In the genomic region with DNA sequence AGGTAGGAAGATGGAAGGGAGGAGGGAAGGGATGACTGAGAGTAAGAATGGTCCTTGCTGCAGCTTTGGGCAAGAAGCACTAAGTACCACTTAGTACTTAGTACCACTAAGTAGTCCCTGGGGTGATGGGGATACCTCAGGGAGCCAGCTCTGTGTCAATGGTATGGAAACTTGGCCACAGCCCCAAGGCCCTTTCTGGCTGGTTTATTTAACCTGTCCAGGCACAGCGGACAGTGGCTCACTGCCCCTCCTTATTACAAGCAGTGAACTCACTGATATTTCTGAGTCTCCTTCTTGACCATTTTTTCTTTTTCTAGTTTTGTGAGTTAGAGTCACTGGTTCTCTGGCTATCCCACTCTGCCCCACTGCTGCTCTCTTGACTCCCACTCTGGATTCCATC, we compare ENCODE assay signal across 13 mouse cellular contexts. TPM values are rescaled to one million over a fixed set of nuclear protein-coding genes. Genes with fewer than 3 reads are reported as not detected.
DNase-seq lines count a peak whose midpoint lies in the region; ATAC-seq lines count a peak whose summit lies in the region.
"Had no signal": no experiment of that assay in that cellular context is flagged by ENCODE, and none has a peak within 500 bp of the region (broad histone marks: within the 10 kb centered on the region; RNA-seq: fewer than 3 reads in every experiment).

No protein-coding gene starts in this region.

- H3K4me2 ChIP-seq in heart, embryonic 16.5 days (ENCODE audit: low read depth, low read length): no peak overlapping the region
- H3K4me2 ChIP-seq in limb, embryonic 12.5 days: no peak overlapping the region
- no peak overlapping the region for H3K4me2 ChIP-seq in embryonic facial prominence, embryonic 15.5 days (replicated peaks)
- H3K4me2 ChIP-seq in stomach, embryonic 15.5 days: no peak overlapping the region
- H3K4me2 ChIP-seq: embryonic facial prominence, embryonic 12.5 days; forebrain, embryonic 13.5 days; liver, embryonic 13.5 days; neural tube, embryonic 12.5 days had no signal

- DNase-seq in heart, postnatal 4 days: no peak
- DNase-seq in limb, embryonic 10.5 days (ENCODE audit: low spot score): no peak
- DNase-seq: cerebellum, postnatal 36 days; liver, embryonic 13.5 days; right cerebral cortex, postnatal 14 days had no signal

- H3K4me1 ChIP-seq in heart, embryonic 16.5 days (ENCODE audit: control insufficient read depth, insufficient read depth, low read length): peaks cover 4% of the 10 kb centered on the region
- H3K4me1 ChIP-seq in limb, embryonic 12.5 days (replicated peaks): peaks cover 29% of the 10 kb centered on the region
- peaks cover 26% of the 10 kb centered on the region for H3K4me1 ChIP-seq in limb, embryonic 10.5 days
- H3K4me1 ChIP-seq in embryonic facial prominence, embryonic 15.5 days: peaks cover 41% of the 10 kb centered on the region
- H3K4me1 ChIP-seq in stomach, embryonic 15.5 days: peaks cover 24% of the 10 kb centered on the region
- H3K4me1 ChIP-seq: neural tube, embryonic 12.5 days had no signal

- H3K27ac ChIP-seq in heart, embryonic 16.5 days (ENCODE audit: low read length): peak overlapping the region; percentile 43; the same call in 1 of the 2 replicates
- no peak overlapping the region for H3K27ac ChIP-seq in limb, embryonic 12.5 days
- no peak overlapping the region for H3K27ac ChIP-seq in limb, embryonic 10.5 days
- peak overlapping the region; percentile 66 for H3K27ac ChIP-seq in embryonic facial prominence, embryonic 15.5 days (replicated peaks)
- peak overlapping the region; percentile 59 for H3K27ac ChIP-seq in stomach, embryonic 15.5 days
- H3K27ac ChIP-seq: forebrain, embryonic 13.5 days; liver, embryonic 13.5 days; neural tube, embryonic 12.5 days had no signal

- H3K27me3 ChIP-seq in heart, embryonic 16.5 days (ENCODE audit: control insufficient read depth, insufficient read depth, low read length): no peaks in the 10 kb centered on the region
- H3K27me3 ChIP-seq in limb, embryonic 12.5 days: no peaks in the 10 kb centered on the region; the same call in 1 of the 2 replicates
- H3K27me3 ChIP-seq in limb, embryonic 10.5 days (ENCODE audit: low read depth, poor library complexity, severe bottlenecking): 0 out of 2 replicates have a peak, but pooled peaks cover 5% of the 10 kb centered on the region
- H3K27me3 ChIP-seq in embryonic facial prominence, embryonic 15.5 days: no peaks in the 10 kb centered on the region
- H3K27me3 ChIP-seq in stomach, embryonic 15.5 days (replicated peaks): no peaks in the 10 kb centered on the region
- H3K27me3 ChIP-seq: forebrain, embryonic 13.5 days; liver, embryonic 13.5 days; neural tube, embryonic 12.5 days had no signal

- WGBS in heart, embryonic 16.5 days: 64% methylated on average over 1 of the region's 1 CpGs
- 89% methylated on average over 1 of the region's 1 CpGs for WGBS in limb, embryonic 12.5 days
- 96% methylated on average over 1 of the region's 1 CpGs for WGBS in limb, embryonic 10.5 days
- 90% methylated on average over 1 of the region's 1 CpGs for whole genome bisulfite sequencing in embryonic facial prominence, embryonic 15.5 days
- WGBS in stomach, embryonic 15.5 days: 80% methylated on average over 1 of the region's 1 CpGs

- ATAC-seq in heart, embryonic 16.5 days (replicated peaks; ENCODE audit: extremely low read depth, insufficient read depth, low FRiP score): no peak
- ATAC-seq in limb, embryonic 12.5 days (ENCODE audit: insufficient number of reproducible peaks, insufficient read depth, low FRiP score, low TSS enrichment, low read depth): no peak
- no peak for ATAC-seq in embryonic facial prominence, embryonic 15.5 days (ENCODE audit: insufficient number of reproducible peaks, low FRiP score, low TSS enrichment, low read depth)
- no peak for ATAC-seq in stomach, embryonic 15.5 days (ENCODE audit: insufficient read depth, low FRiP score, low read depth)
- ATAC-seq in megakaryocyte, adult 5-6 weeks (ENCODE audit: poor library complexity, severe bottlenecking): no peak
- ATAC-seq: forebrain, embryonic 13.5 days had no signal

- no peaks in the 10 kb centered on the region for H3K36me3 ChIP-seq in heart, embryonic 16.5 days (ENCODE audit: control insufficient read depth, insufficient read depth)
- no peaks in the 10 kb centered on the region for H3K36me3 ChIP-seq in limb, embryonic 12.5 days
- no peaks in the 10 kb centered on the region for H3K36me3 ChIP-seq in limb, embryonic 10.5 days
- no peaks in the 10 kb centered on the region for H3K36me3 ChIP-seq in embryonic facial prominence, embryonic 15.5 days
- H3K36me3 ChIP-seq in stomach, embryonic 15.5 days: no peaks in the 10 kb centered on the region
- H3K36me3 ChIP-seq: embryonic facial prominence, embryonic 12.5 days; liver, embryonic 13.5 days; neural tube, embryonic 12.5 days had no signal

- H3K4me3 ChIP-seq in heart, embryonic 16.5 days (ENCODE audit: low read length): no peak overlapping the region
- no peak overlapping the region for H3K4me3 ChIP-seq in limb, embryonic 12.5 days (replicated peaks)
- no peak overlapping the region for H3K4me3 ChIP-seq in limb, embryonic 10.5 days
- no peak overlapping the region for H3K4me3 ChIP-seq in embryonic facial prominence, embryonic 15.5 days (replicated peaks)
- H3K4me3 ChIP-seq in stomach, embryonic 15.5 days (replicated peaks): no peak overlapping the region
- H3K4me3 ChIP-seq: embryonic facial prominence, embryonic 12.5 days; forebrain, embryonic 13.5 days; liver, embryonic 13.5 days; neural tube, embryonic 12.5 days had no signal

- H3K9me3 ChIP-seq in heart, embryonic 16.5 days (replicated peaks; ENCODE audit: control insufficient read depth, low read length): no peaks in the 10 kb centered on the region
- H3K9me3 ChIP-seq in limb, embryonic 12.5 days: no peaks in the 10 kb centered on the region
- H3K9me3 ChIP-seq in limb, embryonic 10.5 days (replicated peaks): no peaks in the 10 kb centered on the region
- no peaks in the 10 kb centered on the region for H3K9me3 ChIP-seq in embryonic facial prominence, embryonic 15.5 days (replicated peaks)
- no peaks in the 10 kb centered on the region for H3K9me3 ChIP-seq in stomach, embryonic 15.5 days
- H3K9me3 ChIP-seq: embryonic facial prominence, embryonic 12.5 days; forebrain, embryonic 13.5 days; liver, embryonic 13.5 days; neural tube, embryonic 12.5 days had no signal

- no peak overlapping the region for H3K9ac ChIP-seq in heart, embryonic 16.5 days (ENCODE audit: low read length)
- 0 out of 2 replicates have a peak overlapping the region, but pooled peaks have one; percentile 27 for H3K9ac ChIP-seq in limb, embryonic 12.5 days (replicated peaks)
- no peak overlapping the region for H3K9ac ChIP-seq in embryonic facial prominence, embryonic 15.5 days
- H3K9ac ChIP-seq in stomach, embryonic 15.5 days: no peak overlapping the region
- H3K9ac ChIP-seq: embryonic facial prominence, embryonic 12.5 days; forebrain, embryonic 13.5 days; liver, embryonic 13.5 days; neural tube, embryonic 12.5 days had no signal

RNA-seq across cellular contexts. Expression of gene Igfbp7, which starts 40.7 kb away (rescaled TPM):
- polyA plus RNA-seq in heart, embryonic 16.5 days (2015; fragmentation: Nextera tagmentation; extraction: Ambion mirVana): 68.4 and 72.0 TPM in 2 replicates
- total RNA-seq in heart, postnatal 4 days (2021): 100 to 1,000 TPM; 210 to 250 TPM
- 9.8 and 10.5 TPM in 2 replicates for polyA plus RNA-seq in limb, embryonic 12.5 days (2016; fragmentation: Nextera tagmentation; extraction: Ambion mirVana)
- 1.1 and 1.3 TPM in 2 replicates for polyA plus RNA-seq in limb, embryonic 10.5 days (2016; fragmentation: Nextera tagmentation; extraction: Ambion mirVana)
- polyA plus RNA-seq in embryonic facial prominence, embryonic 15.5 days (2015; fragmentation: Nextera tagmentation; extraction: Ambion mirVana): 107 and 116 TPM in 2 replicates
- 146 and 174 TPM in 2 replicates for polyA plus RNA-seq in stomach, embryonic 15.5 days (2015; fragmentation: Nextera tagmentation; extraction: Ambion mirVana)
- 3.6 and 4.5 TPM in 2 replicates for total RNA-seq in megakaryocyte, adult 5-6 weeks (2015)
- total RNA-seq in megakaryocyte, adult 5-6 weeks (2017): 2.6 and 4.1 TPM in 2 replicates

RNA-seq across cellular contexts. Expression of gene Polr2b, which starts 57.2 kb away (rescaled TPM):
- 39.0 and 40.4 TPM in 2 replicates for polyA plus RNA-seq in heart, embryonic 16.5 days (2015; fragmentation: Nextera tagmentation; extraction: Ambion mirVana)
- total RNA-seq in heart, postnatal 4 days (2021): 10 to 100 TPM; 35.3 to 37.2 TPM
- polyA plus RNA-seq in limb, embryonic 12.5 days (2016; fragmentation: Nextera tagmentation; extraction: Ambion mirVana): 83.5 and 87.3 TPM in 2 replicates
- polyA plus RNA-seq in limb, embryonic 10.5 days (2016; fragmentation: Nextera tagmentation; extraction: Ambion mirVana): 86.2 and 95.9 TPM in 2 replicates
- polyA plus RNA-seq in embryonic facial prominence, embryonic 15.5 days (2015; fragmentation: Nextera tagmentation; extraction: Ambion mirVana): 52.2 and 53.8 TPM in 2 replicates
- polyA plus RNA-seq in stomach, embryonic 15.5 days (2015; fragmentation: Nextera tagmentation; extraction: Ambion mirVana): 52.1 and 56.3 TPM in 2 replicates
- 60.9 and 79.2 TPM in 2 replicates for total RNA-seq in megakaryocyte, adult 5-6 weeks (2015)
- 100 and 101 TPM in 2 replicates for total RNA-seq in megakaryocyte, adult 5-6 weeks (2017)

RNA-seq across cellular contexts. Expression of gene Noa1, which starts 57.3 kb away (rescaled TPM):
- polyA plus RNA-seq in heart, embryonic 16.5 days (2015; fragmentation: Nextera tagmentation; extraction: Ambion mirVana): 22.5 and 23.7 TPM in 2 replicates
- 10 to 100 TPM; 14.3 to 14.7 TPM for total RNA-seq in heart, postnatal 4 days (2021)
- 31.8 and 35.0 TPM in 2 replicates for polyA plus RNA-seq in limb, embryonic 12.5 days (2016; fragmentation: Nextera tagmentation; extraction: Ambion mirVana)
- polyA plus RNA-seq in limb, embryonic 10.5 days (2016; fragmentation: Nextera tagmentation; extraction: Ambion mirVana): 36.5 and 43.5 TPM in 2 replicates
- polyA plus RNA-seq in embryonic facial prominence, embryonic 15.5 days (2015; fragmentation: Nextera tagmentation; extraction: Ambion mirVana): 30.5 and 31.1 TPM in 2 replicates
- 32.0 and 32.2 TPM in 2 replicates for polyA plus RNA-seq in stomach, embryonic 15.5 days (2015; fragmentation: Nextera tagmentation; extraction: Ambion mirVana)
- 18.0 and 24.7 TPM in 2 replicates for total RNA-seq in megakaryocyte, adult 5-6 weeks (2015)
- 10.2 and 15.8 TPM in 2 replicates for total RNA-seq in megakaryocyte, adult 5-6 weeks (2017)

Comparison
In these comparisons a context has a peak if more than half of its experiments do, and no peak if none do; other contexts are left out.
1. H3K27ac ChIP-seq: peak in heart, embryonic 16.5 days (single experiment), embryonic facial prominence, embryonic 15.5 days (single experiment) and stomach, embryonic 15.5 days (single experiment); none in limb, embryonic 12.5 days (single experiment) and limb, embryonic 10.5 days (single experiment).